Mouse (Mus musculus): ENCODE measurements around the gene Siae.

Gene Siae

DNA sequence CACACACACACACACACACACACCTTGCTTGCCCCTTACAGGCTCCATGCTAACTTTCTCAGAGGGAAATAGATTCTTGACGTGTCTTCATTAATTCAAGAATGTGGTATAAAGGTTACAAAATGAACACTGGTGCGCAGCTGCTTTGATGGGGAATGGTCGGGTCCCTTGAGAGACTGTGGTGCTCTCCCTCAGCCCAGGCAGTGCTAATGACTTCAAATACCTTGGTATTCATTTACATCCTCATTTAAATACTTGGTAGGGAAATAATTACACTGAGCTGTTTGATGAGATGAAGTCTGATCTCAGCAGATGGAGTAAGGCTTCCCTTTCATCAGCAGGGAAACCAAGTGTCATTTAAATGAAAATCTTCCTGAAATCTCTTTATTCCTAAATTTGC lies 69.6 kb downstream of the Siae start:
- no peak for DNase-seq (ENCODE audit: low read depth, low spot score)

DNA sequence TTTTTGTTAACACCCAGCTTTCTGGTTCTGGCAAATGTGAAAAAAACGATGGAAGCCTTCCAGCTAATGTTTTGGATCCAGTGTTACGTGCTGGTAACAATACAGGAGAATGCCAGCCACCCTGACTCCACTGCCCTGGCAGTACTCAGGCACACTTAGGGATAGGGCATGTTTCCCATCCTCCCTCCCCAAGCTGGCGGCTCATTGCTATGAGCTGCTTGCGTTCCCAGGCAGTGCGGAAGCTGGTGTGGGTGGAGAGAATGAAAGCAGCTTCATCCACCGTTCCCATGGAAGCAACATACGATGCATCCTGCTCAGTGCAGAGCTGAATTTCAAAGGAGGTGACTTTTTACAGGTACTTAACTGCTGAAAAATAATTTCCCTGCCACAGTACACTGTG lies 70.1 kb downstream of the Siae start:
- DNase-seq (ENCODE audit: low read depth, low spot score), result no peak

DNA sequence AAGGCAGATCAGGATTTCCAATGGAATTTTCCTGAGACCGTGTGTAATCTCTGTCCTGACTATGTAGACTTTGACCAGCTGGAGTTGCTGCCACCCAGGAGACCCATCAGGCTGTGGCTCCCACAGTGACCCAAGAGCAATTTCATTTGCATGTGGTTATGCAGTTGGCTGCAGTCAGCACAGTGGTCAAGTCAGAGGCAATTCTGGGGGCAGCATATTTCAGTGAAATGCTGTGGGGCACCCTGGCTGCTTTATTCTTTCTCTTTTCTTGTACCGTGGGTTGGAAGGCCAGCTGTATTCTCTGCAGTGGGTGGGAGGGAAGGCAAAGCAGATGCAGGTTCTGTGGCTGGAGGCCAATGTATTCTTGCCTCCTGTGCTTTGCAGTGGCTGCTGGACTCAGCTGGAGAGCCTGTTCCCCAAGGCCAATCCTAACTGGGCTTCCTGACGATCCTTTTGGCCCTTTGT lies 70.6 kb downstream of the Siae start:
- no peak for DNase-seq (ENCODE audit: low read depth, low spot score)

GRCm38 (mm10) chr9:37627263-37627662 lies 71.8 kb downstream of the Siae start:
- no peak for DNase-seq (ENCODE audit: low read depth, low spot score)

DNA sequence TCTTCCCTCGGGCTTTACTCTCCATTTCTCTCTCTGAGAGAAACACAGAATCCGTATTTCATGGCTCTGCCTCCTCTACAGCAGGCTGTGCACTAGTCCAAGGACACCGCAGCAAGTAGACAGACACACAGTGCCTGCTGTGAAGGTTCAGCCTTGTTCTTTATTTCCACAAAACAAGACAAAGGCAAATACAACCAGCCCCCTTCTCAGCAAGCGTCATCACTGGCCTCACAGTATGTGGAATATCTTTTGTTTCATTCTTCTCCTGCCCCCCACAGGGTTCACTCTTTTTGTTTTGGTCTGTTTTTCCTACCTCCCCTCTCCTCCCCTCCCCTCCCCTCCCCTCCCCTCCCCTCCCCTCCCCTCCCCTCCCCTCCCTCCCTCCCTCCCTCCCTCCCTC lies 73.1 kb downstream of the Siae start:
- no peak for DNase-seq (ENCODE audit: low read depth, low spot score)

- no peak for DNase-seq (ENCODE audit: low read depth, low spot score)
These were observed 74.4 kb downstream of the Siae start for GRCm38 (mm10) chr9:37629941-37630340.

DNA sequence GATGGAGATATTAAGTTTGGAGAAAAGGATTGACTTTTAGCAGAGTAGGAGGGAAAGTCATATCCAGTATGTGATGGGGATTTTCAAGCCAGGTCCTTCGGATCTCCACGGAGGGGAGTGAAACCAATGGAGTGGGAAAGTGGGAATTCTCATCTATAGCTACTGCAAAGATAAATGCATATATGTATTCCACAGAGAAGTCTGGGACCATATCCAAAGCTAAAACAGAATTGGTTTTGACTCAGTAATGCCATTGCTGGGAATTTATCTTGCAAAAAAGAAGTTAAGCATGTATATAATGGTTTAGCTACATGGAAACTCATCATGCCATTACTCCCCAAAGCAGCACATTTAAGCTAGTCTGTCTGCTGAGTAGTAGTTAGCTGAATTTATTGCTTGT lies 76.8 kb downstream of the Siae start:
- no peak for DNase-seq (ENCODE audit: low read depth, low spot score)

DNA sequence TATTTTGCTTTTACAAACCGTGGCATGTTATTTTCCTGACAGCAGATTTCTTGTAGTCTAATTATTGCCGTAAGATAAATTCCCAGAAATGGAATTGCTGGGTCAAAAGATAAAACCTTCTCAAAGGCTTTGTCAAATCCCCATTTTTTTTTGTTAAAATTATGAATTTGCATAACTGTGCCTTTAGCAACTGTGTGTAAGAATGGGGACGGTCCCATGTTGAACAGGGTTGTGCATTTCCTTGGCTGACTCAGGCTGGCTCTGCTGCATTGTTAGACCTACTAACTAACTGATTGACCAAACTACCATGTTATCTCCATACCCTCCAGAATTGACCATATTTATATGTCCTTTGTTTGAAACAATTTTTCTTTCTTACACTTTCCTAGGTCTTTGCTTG lies 78.8 kb downstream of the Siae start:
- no peak for DNase-seq (ENCODE audit: low read depth, low spot score)

DNA sequence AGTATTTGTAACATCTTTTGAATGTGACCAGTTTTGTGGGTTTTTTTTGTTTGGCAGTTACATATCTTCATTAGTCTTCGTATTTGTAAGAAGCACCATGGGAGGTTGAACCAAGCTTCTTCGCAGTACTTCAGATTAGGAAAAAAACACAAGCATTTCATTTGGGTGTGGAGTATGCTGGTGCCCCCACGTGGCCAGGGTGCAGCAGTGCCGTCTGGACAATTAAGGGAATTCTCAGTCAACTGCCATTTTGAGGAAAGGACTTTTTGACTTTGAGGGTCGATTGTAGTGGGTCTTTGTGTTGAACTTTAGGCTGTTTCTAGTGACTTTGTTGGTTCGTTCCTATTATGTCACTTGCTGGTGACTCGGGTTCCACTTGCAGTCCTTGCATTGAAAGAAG lies 80.8 kb downstream of the Siae start:
- DNase-seq (ENCODE audit: low read depth, low spot score), result no peak

DNA sequence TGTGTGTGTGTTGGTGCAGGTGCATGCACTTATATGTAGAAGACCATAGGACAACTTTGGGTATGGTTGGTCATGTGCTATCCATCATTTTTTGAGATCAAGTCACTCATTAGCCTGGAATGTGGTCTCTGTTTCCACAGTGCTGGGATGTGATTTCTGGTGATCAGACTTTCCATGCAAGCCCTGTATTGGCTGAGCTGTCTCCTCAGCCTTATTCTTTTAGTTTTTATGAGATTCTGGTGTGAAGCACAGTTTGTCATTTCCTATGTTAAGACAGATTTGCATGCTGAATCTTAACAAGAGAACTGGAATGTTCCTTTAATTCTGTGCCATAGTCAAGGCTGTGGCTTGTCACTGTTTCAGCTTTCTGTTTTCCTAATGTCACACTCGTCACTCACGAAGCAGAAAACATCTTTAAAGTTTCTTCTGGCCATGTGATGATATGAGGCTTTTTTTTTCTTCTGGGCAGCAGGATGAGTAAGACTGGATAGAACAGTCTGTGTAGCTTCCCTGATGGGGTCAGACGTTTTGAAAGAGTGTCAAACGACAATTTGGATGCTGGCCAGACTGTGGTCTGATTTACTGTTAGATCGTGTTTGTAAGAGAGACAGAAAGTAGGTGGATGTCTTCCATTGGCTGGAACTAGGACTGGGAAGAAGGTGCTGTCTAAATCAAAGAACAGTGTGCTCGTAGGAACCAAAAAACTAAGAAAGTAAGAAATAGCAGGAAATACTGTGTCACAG lies 81.5 kb downstream of the Siae start:
- DNase-seq (ENCODE audit: low read depth, low spot score), result no peak

DNA sequence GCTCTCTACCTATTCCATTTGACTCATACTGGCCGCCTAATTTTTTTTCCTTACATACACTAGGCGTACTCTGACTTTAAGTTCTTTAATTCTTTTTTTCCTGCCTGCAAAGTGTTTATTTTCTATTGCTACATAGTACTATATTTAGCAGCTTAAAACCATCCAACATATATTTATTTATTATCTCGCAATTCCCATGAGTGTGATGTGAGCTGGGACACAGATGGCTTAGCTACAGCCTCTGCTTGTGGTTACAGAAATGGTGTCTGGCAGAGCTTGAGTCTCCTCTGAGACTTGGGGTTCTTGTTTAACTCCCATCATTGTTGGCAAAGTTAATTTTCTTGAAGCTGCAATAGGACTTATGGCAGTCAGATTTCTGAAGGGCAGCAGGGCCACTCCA lies 83.2 kb downstream of the Siae start:
- no peak for DNase-seq (ENCODE audit: low read depth, low spot score)

DNA sequence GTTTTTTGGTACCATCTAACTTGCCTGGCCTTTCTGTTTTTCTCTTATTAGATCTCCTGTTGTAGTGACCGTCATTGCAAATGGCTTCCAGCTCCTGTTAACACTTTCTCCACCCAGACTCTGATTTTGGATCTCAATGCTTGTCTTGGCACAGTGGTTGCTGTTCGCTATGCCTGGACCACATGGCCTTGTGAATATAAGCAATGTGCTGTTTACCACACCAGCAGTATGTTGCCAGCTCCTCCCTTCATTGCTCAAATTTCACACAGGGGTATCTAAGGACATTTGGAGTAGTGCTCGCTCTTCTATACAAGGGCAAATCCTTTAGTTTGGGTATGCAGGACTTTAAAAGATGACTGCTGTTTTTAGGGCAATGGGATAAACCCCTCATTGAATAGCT lies 90.7 kb downstream of the Siae start:
- no peak for DNase-seq (ENCODE audit: low read depth, low spot score)

DNA sequence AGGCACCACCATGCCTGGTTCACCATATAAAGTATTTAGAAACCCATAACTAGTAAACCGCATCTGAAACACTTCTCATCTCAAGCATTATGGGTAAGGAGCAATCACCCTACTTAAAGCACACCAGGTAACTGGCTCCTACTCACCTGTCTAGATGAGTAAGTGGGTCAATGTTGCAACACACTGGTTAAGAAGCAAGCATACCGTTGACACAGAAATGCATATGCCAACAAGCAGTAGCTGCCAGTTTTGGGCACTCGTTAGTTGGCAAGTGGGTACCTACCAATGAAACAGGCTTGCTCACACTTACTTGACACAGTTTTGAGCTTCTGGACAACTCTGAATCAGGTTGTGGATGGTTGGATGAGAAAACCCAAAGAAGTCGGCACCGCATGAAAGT lies 95.1 kb downstream of the Siae start:
- no peak for DNase-seq (ENCODE audit: low read depth, low spot score)

GRCm38 (mm10) chr9:37653836-37654235 lies 98.3 kb downstream of the Siae start:
- no peak for DNase-seq (ENCODE audit: low read depth, low spot score)

GRCm38 (mm10) chr9:37655961-37656360 lies 100.5 kb downstream of the Siae start:
- no peak for DNase-seq (ENCODE audit: low read depth, low spot score)

- no peak for DNase-seq (ENCODE audit: low read depth, low spot score)
These were observed 101.0 kb downstream of the Siae start for GRCm38 (mm10) chr9:37656439-37656881.

- DNase-seq (ENCODE audit: low read depth, low spot score), result peak; percentile 94
These were observed 101.5 kb downstream of the Siae start, which contains the start of gene Tbrg1 for GRCm38 (mm10) chr9:37656931-37657481. Gene Tbrg1, minus strand, starts transcription at chr9:37657312.

DNA sequence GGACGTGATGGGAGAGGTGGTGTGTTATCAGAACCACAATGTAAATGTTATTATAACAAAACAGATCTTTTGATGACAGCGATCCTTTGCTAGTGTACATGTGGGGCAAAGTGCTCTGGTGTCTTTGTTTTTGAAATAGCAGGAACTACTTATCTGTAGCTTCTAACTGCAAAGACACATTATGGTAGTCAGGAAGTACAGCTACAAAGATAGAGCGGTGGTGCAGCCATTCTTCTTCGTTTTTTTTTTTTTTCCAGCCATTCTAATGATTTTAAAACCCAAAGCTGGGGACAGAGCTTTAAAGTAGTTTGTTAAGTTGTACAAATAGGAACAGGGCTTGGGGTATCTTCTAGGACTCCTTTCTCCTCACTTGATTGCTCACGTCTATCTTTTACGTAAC lies 103.9 kb downstream of the Siae start:
- no peak for DNase-seq (ENCODE audit: low read depth, low spot score)

DNA sequence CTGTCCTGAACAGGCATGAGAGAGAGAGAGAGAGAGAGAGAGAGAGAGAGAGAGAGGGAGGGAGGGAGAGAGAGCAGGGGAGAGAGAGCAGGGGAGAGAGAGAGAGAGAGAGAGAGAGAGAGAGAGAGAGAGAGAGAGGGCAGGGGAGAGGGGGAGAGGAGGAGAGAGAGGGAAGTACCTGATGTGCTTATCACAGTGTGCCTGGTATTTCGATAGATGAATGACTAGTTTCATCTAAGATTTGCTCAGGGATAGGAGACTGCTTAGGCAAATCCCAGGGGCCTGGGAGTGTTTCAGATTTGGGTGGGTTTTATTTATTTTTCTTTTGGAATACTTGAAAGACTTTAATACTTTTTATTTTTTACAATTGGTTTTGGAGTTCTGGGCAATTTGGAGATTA lies 107.7 kb downstream of the Siae start:
- no peak for DNase-seq (ENCODE audit: low read depth, low spot score)

DNA sequence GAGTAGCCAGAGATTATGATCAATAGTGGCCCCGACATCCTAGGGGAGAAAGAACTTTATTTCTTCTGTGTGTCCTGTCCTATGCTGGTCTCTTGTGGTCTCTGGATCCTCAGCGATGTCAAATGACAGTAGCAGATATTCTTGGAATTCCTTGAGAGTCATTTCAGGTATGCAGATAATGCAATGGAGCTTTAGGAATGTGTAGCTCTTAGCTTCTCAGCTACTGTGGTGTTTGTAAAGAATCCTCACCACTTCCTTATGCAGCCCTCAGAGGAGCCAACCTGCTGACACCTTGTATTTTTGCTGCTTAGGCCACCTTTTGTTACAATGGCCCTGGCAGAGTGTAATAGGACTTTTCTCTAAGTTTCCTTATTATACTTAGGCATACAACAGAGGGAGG lies 109.1 kb downstream of the Siae start:
- DNase-seq (ENCODE audit: low read depth, low spot score), result no peak

DNA sequence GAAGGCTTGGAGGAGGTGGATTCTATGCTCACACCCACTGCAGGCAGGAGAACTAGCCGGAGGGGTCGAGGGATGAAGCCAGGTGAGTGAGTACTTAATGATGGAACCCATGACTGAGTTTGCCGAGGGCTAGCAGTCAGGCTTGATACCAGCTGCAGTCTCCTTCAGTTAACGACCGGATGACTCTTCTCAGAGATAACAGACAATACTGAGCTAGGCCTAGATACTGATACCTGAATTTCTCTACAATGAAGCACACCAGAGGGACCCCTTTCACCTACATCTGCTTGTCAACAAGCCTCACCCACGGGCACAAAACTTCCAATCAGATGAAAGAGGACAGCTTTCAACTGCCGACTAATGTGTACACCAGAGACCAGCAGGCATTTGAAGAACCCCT lies 110.5 kb downstream of the Siae start:
- DNase-seq (ENCODE audit: low read depth, low spot score), result no peak

DNA sequence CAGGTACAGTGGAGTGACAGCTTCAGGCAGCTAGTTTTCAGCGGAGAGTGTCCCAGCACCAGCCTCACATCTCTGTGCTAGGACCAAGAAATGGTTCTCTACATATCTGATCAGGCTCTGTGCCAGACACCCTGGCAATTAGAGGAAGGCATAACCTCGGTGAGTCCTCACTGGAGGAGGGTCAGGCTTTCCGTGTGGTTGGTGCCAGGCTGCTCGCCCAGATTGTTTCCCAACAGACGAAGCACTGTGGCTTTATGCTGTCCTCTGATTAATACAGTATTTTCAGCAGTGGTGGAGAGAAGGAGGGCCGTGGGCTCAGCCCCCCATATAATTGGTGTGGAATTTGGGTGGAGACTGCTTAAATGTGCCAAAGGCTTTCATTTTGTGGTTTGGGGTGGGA lies 113.6 kb downstream of the Siae start, which contains the start of gene Panx3:
Gene Panx3 (minus strand): TSS at position 121 of the 400 bp plus-strand sequence.
- DNase-seq (ENCODE audit: low read depth, low spot score), result no peak

DNA sequence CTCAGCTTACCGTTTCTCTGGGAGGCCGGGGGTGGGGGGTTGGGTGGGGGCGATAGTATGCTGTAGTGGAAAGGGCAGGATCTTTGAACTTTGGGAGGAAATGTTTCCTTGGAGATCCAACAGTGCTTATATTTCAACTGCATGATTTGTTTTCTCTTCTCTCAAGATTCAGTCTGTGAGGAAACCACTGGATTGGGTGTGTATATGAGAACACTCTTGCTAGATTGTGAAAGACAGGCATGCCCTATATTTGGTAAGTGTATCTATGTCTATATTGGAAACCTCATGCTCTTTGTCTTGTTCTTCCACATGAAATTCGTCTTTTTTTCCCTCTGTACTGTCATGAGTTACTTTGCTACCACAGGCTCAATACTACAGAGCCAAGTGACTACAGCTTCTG lies 114.2 kb downstream of the Siae start:
- no peak for DNase-seq (ENCODE audit: low read depth, low spot score)

All from WW6 (cell line).